ENCODE assay signal across 12 mouse cellular contexts in the genomic region with DNA sequence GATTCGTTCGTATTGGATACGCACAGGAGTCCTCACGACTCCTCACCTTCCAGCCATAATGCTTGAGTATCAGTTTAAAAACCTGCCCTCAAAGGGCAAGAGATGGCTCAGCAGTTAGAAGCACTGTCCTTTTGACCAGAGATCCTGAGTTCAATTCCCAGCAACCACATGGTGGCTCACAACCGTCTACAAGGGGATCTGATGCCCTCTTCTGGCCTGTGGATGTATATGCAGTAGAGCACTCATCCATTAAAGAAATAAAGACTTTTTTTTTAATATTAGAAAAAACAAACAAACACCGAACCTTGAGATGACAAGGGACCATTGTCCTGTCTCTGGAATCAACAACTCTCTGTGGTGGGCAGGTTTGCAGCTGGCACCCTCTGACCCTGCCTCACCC. TPM values are rescaled to one million over a fixed set of nuclear protein-coding genes. Genes with fewer than 3 reads are reported as not detected.
A peak's percentile ranks its signal among the peaks of the same experiment; 100 is the strongest.
DNase-seq lines count a peak whose midpoint lies in the region; ATAC-seq and TF ChIP-seq lines count a peak whose summit lies in the region.
"Had no signal": no experiment of that assay in that cellular context is flagged by ENCODE, and none has a peak within 500 bp of the region (broad histone marks: within the 10 kb centered on the region; RNA-seq: fewer than 3 reads in every experiment).

No protein-coding gene starts in this region.

- no peak overlapping the region for H3K4me3 ChIP-seq in liver, postnatal 0 days (ENCODE audit: low read depth, low read length)
- H3K4me3 ChIP-seq: midbrain, embryonic 13.5 days had no signal

- TF ChIP-seq CTCF in liver, postnatal 0 days (IDR thresholded peaks at IDR 0.05; ENCODE audit: low read depth), result peak; percentile 67

- H3K9me3 ChIP-seq in liver, postnatal 0 days (ENCODE audit: low read length), result no peaks in the 10 kb centered on the region
- H3K9me3 ChIP-seq: midbrain, embryonic 13.5 days had no signal

- no peak overlapping the region for H3K9ac ChIP-seq in liver, postnatal 0 days (replicated peaks)
- H3K9ac ChIP-seq: midbrain, embryonic 13.5 days had no signal

- DNase-seq in embryo, embryonic 10.5 days (ENCODE audit: low spot score), result peak; percentile 13
- no peak for DNase-seq in embryo, embryonic 10 days (ENCODE audit: low spot score)
- no peak for DNase-seq in liver, postnatal 0 days
- DNase-seq in liver (no peak), A20 (ENCODE audit: low read depth, low spot score) (peak; percentile 62), ZHBTc4 (ENCODE audit: low read depth, low spot score) (peak; percentile 68)
- DNase-seq in right cerebral cortex, adult 2 months (ENCODE audit: low spot score in 2 of 2), result no peak
- no peak for DNase-seq in left cerebral cortex, postnatal 25 days (ENCODE audit: low spot score in 2 of 2)
- DNase-seq: heart, postnatal 14 days; right cerebral cortex, postnatal 14 days; thymus, adult 18-20 months had no signal

- ATAC-seq in liver, postnatal 0 days, result no peak
- ATAC-seq: midbrain, embryonic 13.5 days had no signal

- TF ChIP-seq EP300 in liver, postnatal 0 days (IDR thresholded peaks at IDR 0.05; ENCODE audit: low read depth), result no peak

- no peaks in the 10 kb centered on the region for H3K27me3 ChIP-seq in liver, postnatal 0 days (ENCODE audit: insufficient read depth, low read length)

- WGBS in liver, postnatal 0 days (ENCODE audit: insufficient replicate concordance), result 71% methylated on average over 6 of the region's 6 CpGs

- peaks cover 16% of the 10 kb centered on the region for H3K4me1 ChIP-seq in liver, postnatal 0 days (ENCODE audit: insufficient read depth)

- intact Hi-C loops in left cerebral cortex, postnatal 25 days (cut with DNase I), result loop anchor here (5.0 to 10.0 kb wide), 3 partner anchors 102 to 161 kb away; partner anchors contain the start of genes Bloc1s4, Ccdc96, Grpel1 and Tada2b

- H3K27ac ChIP-seq in liver, postnatal 0 days (ENCODE audit: low read depth), result no peak overlapping the region
- H3K27ac ChIP-seq: midbrain, embryonic 13.5 days had no signal

- H3K36me3 ChIP-seq in liver, postnatal 0 days (replicated peaks; ENCODE audit: insufficient read depth, low read length), result no peaks in the 10 kb centered on the region
- H3K36me3 ChIP-seq: midbrain, embryonic 13.5 days had no signal

- H3K4me2 ChIP-seq in liver, postnatal 0 days (ENCODE audit: low read depth, low read length), result no peak overlapping the region
- H3K4me2 ChIP-seq: midbrain, embryonic 13.5 days had no signal

RNA-seq across cellular contexts. Expression of gene Tbc1d14, which starts 8.8 kb away (rescaled TPM):
- polyA plus RNA-seq in liver, postnatal 0 days (2015; fragmentation: Nextera tagmentation; extraction: Ambion mirVana), result 5.7 and 6.5 TPM in 2 replicates
- 10 to 100 TPM; 74.1 to 78.7 TPM for total RNA-seq in left cerebral cortex, postnatal 25 days (2021)

Comparison
In these comparisons a context has a peak if more than half of its experiments do, and no peak if none do; other contexts are left out.
1. DNase-seq: peak in embryo, embryonic 10.5 days (single experiment), A20 (single experiment) and ZHBTc4 (single experiment); none in embryo, embryonic 10 days (single experiment), liver, postnatal 0 days (single experiment), liver (single experiment), right cerebral cortex, adult 2 months (0 of 2) and left cerebral cortex, postnatal 25 days (0 of 2).